Mouse (Mus musculus) bone marrow, adult 2 months (tissue): ENCODE results near the gene Pacrg. TPM values are rescaled to one million over a fixed set of nuclear protein-coding genes. Genes with fewer than 3 reads are reported as not detected.

Experiments
- H3K27ac ChIP-seq: fragments of 200-500 bp; 2 replicates; pipeline ENCODE4 v1.5.1; 2012; ENCODE audit warnings: low read depth, mild to moderate bottlenecking, control low read depth, inconsistent platforms, low read length; ENCODE audit not compliant: control insufficient read depth, poor library complexity, insufficient read depth
- H3K4me1 ChIP-seq: fragments of 200-500 bp; 2 replicates; pipeline ENCODE4 v1.6.1; 2011; ENCODE audit warnings: low read length; ENCODE audit not compliant: control insufficient read depth, insufficient read depth
- H3K4me3 ChIP-seq: fragments of 200-500 bp; replicated peaks from 2 replicates; pipeline ENCODE3; 2011; ENCODE audit warnings: mild to moderate bottlenecking, low read depth, low read length, control low read depth; ENCODE audit not compliant: control insufficient read depth
- CTCF ChIP-seq: fragments of 200-500 bp; IDR thresholded peaks from 2 replicates; pipeline ENCODE4 v1.5.1; 2011; ENCODE audit warnings: low read length, control low read depth; ENCODE audit not compliant: control insufficient read depth, insufficient read depth
- POLR2A ChIP-seq: fragments of 200-500 bp; IDR thresholded peaks from 2 replicates; pipeline ENCODE4 v1.6.1; 2011; ENCODE audit warnings: low read depth, mild to moderate bottlenecking, control low read depth, low read length, borderline replicate concordance; ENCODE audit not compliant: control insufficient read depth
- WGBS: fragments of 180-500 bp; shearing (Covaris S2); methylation state at CpG from one replicate; pipeline ENCODE4 v1.1.7; 2018; 5-methylcytosine and 5-hydroxymethylcytosine counted together
- polyA plus RNA-seq: library from polyadenylated mRNA; stranded (reverse); fragments of >200 nt; gene quantifications from 2 replicates; pipeline ENCODE4 v1.2.4, GENCODE M21; 2011; ENCODE audit warnings: low replicate concordance; ENCODE audit not compliant: missing spikeins, insufficient read depth, insufficient read length

Gene Pacrg
- polyA plus RNA-seq, 1 experiment: not detected

DNA sequence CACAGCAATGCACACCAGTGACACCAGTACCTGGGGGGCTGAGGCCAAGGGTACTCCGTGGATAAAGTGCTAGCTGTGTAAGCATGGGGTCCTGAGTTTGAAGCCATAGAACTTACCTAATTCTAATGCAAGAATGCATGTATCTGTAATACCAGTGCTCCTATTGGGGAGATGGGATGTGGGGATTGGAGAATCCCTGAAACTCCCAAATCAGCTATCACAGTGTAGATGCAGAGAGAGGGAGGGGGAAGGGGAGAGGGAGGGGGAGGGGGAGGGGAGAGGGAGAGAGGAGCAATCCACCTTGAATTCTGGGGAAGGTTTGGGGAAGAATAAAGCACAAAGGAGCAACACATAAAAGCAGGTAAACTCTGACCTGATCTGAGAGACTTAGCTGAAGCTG lies 405.2 kb downstream of the Pacrg start:
- WGBS: 57% methylated on average over 1 of the region's 1 CpGs
- no peak overlapping the region for H3K27ac ChIP-seq
- TF ChIP-seq POLR2A (no peak), CTCF (no peak)
- H3K4me3 ChIP-seq: no peak overlapping the region
- H3K4me1 ChIP-seq: no peaks in the 10 kb centered on the region

DNA sequence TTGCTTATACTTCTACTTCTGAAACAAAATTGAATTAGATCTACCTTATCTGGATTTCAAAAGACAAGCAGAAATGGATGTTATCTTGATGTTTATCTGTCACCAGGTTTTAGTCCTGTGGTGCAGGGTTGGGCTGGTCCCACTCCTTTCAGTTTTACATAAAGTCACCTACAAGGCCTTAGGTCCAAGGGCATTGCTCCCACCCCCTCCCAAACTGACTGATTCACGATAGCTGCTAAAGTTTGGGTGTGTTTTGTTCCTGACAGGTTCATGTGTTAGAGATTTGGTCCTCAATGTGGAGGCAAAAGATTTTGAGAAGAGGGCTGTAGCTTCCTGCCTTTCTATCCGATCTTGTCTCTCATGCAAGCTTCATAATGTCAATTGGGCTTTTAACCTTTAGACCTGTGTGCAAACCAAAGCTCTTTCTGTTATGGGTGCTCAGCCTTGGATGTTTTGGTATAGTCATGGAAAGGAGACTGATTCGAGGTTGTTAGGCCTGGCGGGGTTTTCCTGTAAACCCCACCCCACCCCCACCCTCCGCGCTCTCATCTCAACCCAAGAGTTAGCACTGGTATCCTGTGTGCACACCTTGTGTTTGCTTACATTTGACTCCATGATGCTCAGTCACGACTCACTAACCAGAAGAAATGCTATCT lies 407.5 kb downstream of the Pacrg start:
- Histone ChIP-seq H3K27ac (no peak overlapping the region), H3K4me1 (no peaks in the 10 kb centered on the region), H3K4me3 (no peak overlapping the region)
- 85% methylated on average over 7 of the region's 7 CpGs for WGBS
- TF ChIP-seq POLR2A (no peak), CTCF (no peak)

DNA sequence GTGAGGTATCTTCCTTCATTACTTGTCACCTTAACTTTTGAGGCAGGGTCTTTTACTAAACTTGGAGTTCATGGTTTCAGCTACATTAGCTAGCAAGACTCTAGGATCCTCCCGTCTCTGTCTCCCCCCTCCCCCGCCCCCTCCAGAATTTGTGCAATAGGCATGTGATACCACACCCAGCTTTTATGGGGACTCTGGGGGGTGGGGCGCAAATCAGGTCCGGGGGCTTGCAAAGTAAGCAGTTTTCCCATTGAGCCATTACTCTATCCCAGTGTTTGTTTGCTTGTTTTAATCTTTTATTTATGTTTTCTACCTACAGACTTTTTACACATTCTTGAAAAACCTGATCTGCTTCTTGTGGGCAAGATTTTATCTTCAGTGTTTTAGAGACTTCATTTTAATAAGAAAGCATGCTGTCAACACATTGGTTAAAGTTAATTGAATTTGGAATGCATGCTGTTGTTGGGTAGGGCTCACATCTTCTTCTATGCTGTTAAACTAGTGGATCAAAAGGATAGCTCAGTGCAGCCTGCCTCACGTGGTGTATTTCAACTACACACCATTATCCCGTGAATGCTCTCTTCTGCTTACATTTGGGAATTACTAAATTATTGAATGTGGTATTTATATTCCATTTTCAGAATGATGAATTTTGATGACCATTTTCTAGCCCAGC lies 408.1 kb downstream of the Pacrg start:
- no peaks in the 10 kb centered on the region for H3K4me1 ChIP-seq
- WGBS: 75% methylated on average over 6 of the region's 6 CpGs
- H3K4me3 ChIP-seq: no peak overlapping the region
- TF ChIP-seq CTCF (no peak), POLR2A (no peak)
- H3K27ac ChIP-seq: no peak overlapping the region

DNA sequence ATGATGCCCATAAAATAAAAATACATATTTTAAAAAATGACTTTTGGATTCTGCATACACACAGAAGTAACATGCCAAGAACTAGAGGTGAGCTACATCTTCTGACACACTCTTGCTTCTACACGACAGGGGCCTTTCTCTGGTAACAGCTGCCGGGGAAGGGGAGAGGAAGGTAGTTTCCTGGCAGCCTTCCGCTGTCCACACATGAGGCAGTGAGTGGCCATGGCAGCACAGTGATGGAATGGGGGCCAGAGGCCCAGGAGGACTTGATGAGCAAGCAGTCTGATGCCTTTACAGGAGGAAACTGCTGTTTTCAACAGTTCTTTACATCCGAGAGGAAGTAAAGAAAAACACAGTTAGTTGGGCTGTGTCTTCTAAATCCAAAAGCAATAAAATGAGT lies 409.3 kb downstream of the Pacrg start:
- H3K27ac ChIP-seq: no peak overlapping the region
- 30% methylated on average over 4 of the region's 4 CpGs for WGBS
- no peaks in the 10 kb centered on the region for H3K4me1 ChIP-seq
- H3K4me3 ChIP-seq: no peak overlapping the region
- no peak for TF ChIP-seq POLR2A
- TF ChIP-seq CTCF: no peak

GRCm38 (mm10) chr17:10429406-10429805 lies 410.7 kb downstream of the Pacrg start:
- no peak for TF ChIP-seq CTCF
- no peak for TF ChIP-seq POLR2A
- WGBS: 87% methylated on average over 11 of the region's 11 CpGs
- no peak overlapping the region for H3K27ac ChIP-seq
- no peak overlapping the region for H3K4me3 ChIP-seq
- H3K4me1 ChIP-seq: no peaks in the 10 kb centered on the region; the same call in 1 of the 2 replicates

DNA sequence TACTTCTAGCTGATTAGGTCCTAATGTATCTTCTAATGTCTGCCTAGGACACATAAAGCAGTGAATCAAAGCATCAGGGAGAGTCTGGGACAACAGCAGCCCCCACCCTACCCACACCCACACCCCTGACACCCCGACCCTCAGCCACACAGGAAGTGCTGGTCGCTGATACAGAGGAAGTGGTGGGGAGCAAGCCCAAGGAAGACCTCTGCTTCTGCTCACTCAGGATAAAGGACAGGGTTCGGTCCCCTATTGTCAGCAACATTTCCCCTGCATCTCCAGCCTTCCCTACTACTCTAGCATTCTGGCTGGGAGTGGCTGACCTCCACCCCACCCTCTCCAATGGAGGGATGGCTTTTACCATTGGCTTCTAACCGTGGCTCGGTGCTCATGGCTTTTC lies 414.8 kb downstream of the Pacrg start:
- Histone ChIP-seq H3K4me1 (no peaks in the 10 kb centered on the region; the same call in 1 of the 2 replicates), H3K27ac (no peak overlapping the region), H3K4me3 (no peak overlapping the region)
- TF ChIP-seq CTCF (no peak), POLR2A (no peak)
- WGBS: 1% methylated on average over 5 of the region's 5 CpGs

- Histone ChIP-seq H3K4me3 (no peak overlapping the region), H3K4me1 (no peaks in the 10 kb centered on the region), H3K27ac (no peak overlapping the region)
- TF ChIP-seq CTCF (no peak), POLR2A (no peak)
- WGBS: 80% methylated on average over 7 of the region's 7 CpGs
Measured at GRCm38 (mm10) chr17:10417558-10418253, 422.4 kb downstream of the Pacrg start.

DNA sequence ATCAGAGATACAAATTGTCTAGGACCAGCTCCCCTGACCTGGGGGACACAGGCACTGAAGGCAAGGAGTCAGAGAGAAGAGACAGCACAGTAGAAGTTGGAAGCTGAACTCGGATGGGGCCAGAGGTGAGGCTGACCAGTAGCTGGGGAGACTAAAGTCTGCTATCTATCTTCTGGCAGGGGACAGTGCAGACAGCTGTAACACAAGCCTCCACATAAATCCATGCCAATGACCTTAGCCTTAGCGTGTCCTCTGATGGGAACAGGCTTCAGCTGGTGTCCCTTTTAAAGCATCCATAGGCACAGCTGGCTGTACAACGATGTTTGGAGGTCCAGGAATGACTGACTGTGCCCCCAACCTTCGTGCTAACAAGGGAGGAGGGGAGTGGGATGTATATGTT lies 423.1 kb downstream of the Pacrg start:
- 61% methylated on average over 4 of the region's 4 CpGs for WGBS
- no peak overlapping the region for H3K4me3 ChIP-seq
- H3K4me1 ChIP-seq: no peaks in the 10 kb centered on the region
- H3K27ac ChIP-seq: no peak overlapping the region
- TF ChIP-seq POLR2A: no peak
- no peak for TF ChIP-seq CTCF
